Mouse (Mus musculus): ENCODE results near the gene Cyp4v3. TPM values are rescaled to one million over a fixed set of nuclear protein-coding genes. Genes with fewer than 3 reads are reported as not detected.
"Not testable (repeated sequence)": the region's sequence is repeated elsewhere in the genome, so short reads cannot be mapped to it uniquely, and the experiment has no call there.

Gene Cyp4v3
- polyA plus RNA-seq, 1 experiment from 2014 or later, result 1.4 TPM

GRCm38 (mm10) chr8:45329206-45329980, 3.6 kb downstream of the Cyp4v3 start:
- no peaks in the 10 kb centered on the region for H3K4me1 ChIP-seq (replicated peaks; ENCODE audit: control insufficient read depth, insufficient read depth, low read length)
- H3K9ac ChIP-seq (ENCODE audit: low read length), result no peak overlapping the region
- DNase-seq (ENCODE audit: low spot score), result peak; percentile 29
- H3K27ac ChIP-seq (ENCODE audit: low read depth), result no peak overlapping the region
- no peak overlapping the region for H3K4me3 ChIP-seq (ENCODE audit: low read depth, low read length)
- no peaks in the 10 kb centered on the region for H3K9me3 ChIP-seq (ENCODE audit: control insufficient read depth, low read length)
- H3K4me2 ChIP-seq (ENCODE audit: low read length), result no peak overlapping the region
- H3K27me3 ChIP-seq (replicated peaks; ENCODE audit: control insufficient read depth, insufficient read depth, low read length), result 0 out of 2 replicates have a peak, but pooled peaks cover 3% of the 10 kb centered on the region
- H3K36me3 ChIP-seq (ENCODE audit: control insufficient read depth, insufficient read depth, low read length), result no peaks in the 10 kb centered on the region
- ATAC-seq (replicated peaks; ENCODE audit: low FRiP score, low TSS enrichment, low read depth), result no peak
- 90% methylated on average over 6 of the region's 6 CpGs for WGBS

GRCm38 (mm10) chr8:45327076-45327475, 5.9 kb downstream of the Cyp4v3 start:
- not testable (repeated sequence) for H3K9ac ChIP-seq (ENCODE audit: low read length); H3K4me1 ChIP-seq (replicated peaks; ENCODE audit: control insufficient read depth, insufficient read depth, low read length); H3K36me3 ChIP-seq (ENCODE audit: control insufficient read depth, insufficient read depth, low read length); H3K4me3 ChIP-seq (ENCODE audit: low read depth, low read length); H3K27ac ChIP-seq (ENCODE audit: low read depth); H3K4me2 ChIP-seq (ENCODE audit: low read length); ATAC-seq (replicated peaks; ENCODE audit: low FRiP score, low TSS enrichment, low read depth); H3K27me3 ChIP-seq (replicated peaks; ENCODE audit: control insufficient read depth, insufficient read depth, low read length); DNase-seq (ENCODE audit: low spot score); H3K9me3 ChIP-seq (ENCODE audit: control insufficient read depth, low read length)

- 68% methylated on average over 4 of the region's 4 CpGs for WGBS
- Histone ChIP-seq H3K4me1 (replicated peaks; ENCODE audit: control insufficient read depth, insufficient read depth, low read length) (0 out of 2 replicates have a peak, but pooled peaks cover 5% of the 10 kb centered on the region), H3K4me2 (ENCODE audit: low read length) (no peak overlapping the region), H3K9ac (ENCODE audit: low read length) (no peak overlapping the region), H3K27ac (ENCODE audit: low read depth) (no peak overlapping the region), H3K4me3 (ENCODE audit: low read depth, low read length) (no peak overlapping the region), H3K36me3 (ENCODE audit: control insufficient read depth, insufficient read depth, low read length) (no peaks in the 10 kb centered on the region), H3K9me3 (ENCODE audit: control insufficient read depth, low read length) (no peaks in the 10 kb centered on the region), H3K27me3 (replicated peaks; ENCODE audit: control insufficient read depth, insufficient read depth, low read length) (no peaks in the 10 kb centered on the region)
- DNase-seq (ENCODE audit: low spot score) (no peak), ATAC-seq (replicated peaks; ENCODE audit: low FRiP score, low TSS enrichment, low read depth) (no peak)
Observed at GRCm38 (mm10) chr8:45324151-45324550, 8.9 kb downstream of the Cyp4v3 start.

- ATAC-seq (replicated peaks; ENCODE audit: low FRiP score, low TSS enrichment, low read depth) (no peak), DNase-seq (ENCODE audit: low spot score) (no peak)
- Histone ChIP-seq H3K27ac (ENCODE audit: low read depth) (no peak overlapping the region), H3K4me1 (replicated peaks; ENCODE audit: control insufficient read depth, insufficient read depth, low read length) (0 out of 2 replicates have a peak, but pooled peaks cover 5% of the 10 kb centered on the region), H3K9me3 (ENCODE audit: control insufficient read depth, low read length) (no peaks in the 10 kb centered on the region), H3K4me3 (ENCODE audit: low read depth, low read length) (no peak overlapping the region), H3K36me3 (ENCODE audit: control insufficient read depth, insufficient read depth, low read length) (no peaks in the 10 kb centered on the region), H3K9ac (ENCODE audit: low read length) (no peak overlapping the region), H3K4me2 (ENCODE audit: low read length) (no peak overlapping the region), H3K27me3 (replicated peaks; ENCODE audit: control insufficient read depth, insufficient read depth, low read length) (no peaks in the 10 kb centered on the region)
- 75% methylated on average over 2 of the region's 2 CpGs for WGBS
Observed at GRCm38 (mm10) chr8:45321365-45321764, 11.7 kb downstream of the Cyp4v3 start.

GRCm38 (mm10) chr8:45320930-45321329, 12.1 kb downstream of the Cyp4v3 start:
- 36% methylated on average over 1 of the region's 1 CpGs for WGBS
- no peak for ATAC-seq (replicated peaks; ENCODE audit: low FRiP score, low TSS enrichment, low read depth)
- DNase-seq (ENCODE audit: low spot score), result no peak
- H3K9me3 ChIP-seq (ENCODE audit: control insufficient read depth, low read length), result no peaks in the 10 kb centered on the region
- no peaks in the 10 kb centered on the region for H3K27me3 ChIP-seq (replicated peaks; ENCODE audit: control insufficient read depth, insufficient read depth, low read length)
- no peak overlapping the region for H3K9ac ChIP-seq (ENCODE audit: low read length)
- no peak overlapping the region for H3K27ac ChIP-seq (ENCODE audit: low read depth)
- 0 out of 2 replicates have a peak, but pooled peaks cover 5% of the 10 kb centered on the region for H3K4me1 ChIP-seq (replicated peaks; ENCODE audit: control insufficient read depth, insufficient read depth, low read length)
- no peaks in the 10 kb centered on the region for H3K36me3 ChIP-seq (ENCODE audit: control insufficient read depth, insufficient read depth, low read length)
- no peak overlapping the region for H3K4me2 ChIP-seq (ENCODE audit: low read length)
- H3K4me3 ChIP-seq (ENCODE audit: low read depth, low read length), result no peak overlapping the region

GRCm38 (mm10) chr8:45310967-45311366, 22.0 kb downstream of the Cyp4v3 start:
- 80% methylated on average over 4 of the region's 4 CpGs for WGBS
- no peak overlapping the region for H3K4me3 ChIP-seq (ENCODE audit: low read depth, low read length)
- H3K27ac ChIP-seq (ENCODE audit: low read depth), result no peak overlapping the region
- ATAC-seq (replicated peaks; ENCODE audit: low FRiP score, low TSS enrichment, low read depth) (no peak), DNase-seq (ENCODE audit: low spot score) (no peak)
- H3K9ac ChIP-seq (ENCODE audit: low read length), result no peak overlapping the region
- H3K27me3 ChIP-seq (replicated peaks; ENCODE audit: control insufficient read depth, insufficient read depth, low read length), result no peaks in the 10 kb centered on the region
- H3K4me1 ChIP-seq (replicated peaks; ENCODE audit: control insufficient read depth, insufficient read depth, low read length), result no peaks in the 10 kb centered on the region
- H3K36me3 ChIP-seq (ENCODE audit: control insufficient read depth, insufficient read depth, low read length), result no peaks in the 10 kb centered on the region
- H3K4me2 ChIP-seq (ENCODE audit: low read length), result no peak overlapping the region
- H3K9me3 ChIP-seq (ENCODE audit: control insufficient read depth, low read length), result no peaks in the 10 kb centered on the region

GRCm38 (mm10) chr8:45308366-45308765, 24.6 kb downstream of the Cyp4v3 start, which contains the start of gene Gm45753:
TSS of gene Gm45753 (minus strand) at chr8:45308466.
- ATAC-seq (replicated peaks; ENCODE audit: low FRiP score, low TSS enrichment, low read depth) (no peak), DNase-seq (ENCODE audit: low spot score) (no peak)
- no peak within 1 kb of the TSS for H3K4me2 ChIP-seq (ENCODE audit: low read length)
- no peaks in the 10 kb centered on the region for H3K4me1 ChIP-seq (replicated peaks; ENCODE audit: control insufficient read depth, insufficient read depth, low read length)
- H3K27ac ChIP-seq (ENCODE audit: low read depth), result no peak within 1 kb of the TSS
- no peaks in the 10 kb centered on the region for H3K36me3 ChIP-seq (ENCODE audit: control insufficient read depth, insufficient read depth, low read length)
- no peaks in the 10 kb centered on the region for H3K9me3 ChIP-seq (ENCODE audit: control insufficient read depth, low read length)
- no peaks in the 10 kb centered on the region for H3K27me3 ChIP-seq (replicated peaks; ENCODE audit: control insufficient read depth, insufficient read depth, low read length)
- no peak within 1 kb of the TSS for H3K9ac ChIP-seq (ENCODE audit: low read length)
- 82% methylated on average over 13 of the region's 13 CpGs for WGBS
- no peak within 1 kb of the TSS for H3K4me3 ChIP-seq (ENCODE audit: low read depth, low read length)

GRCm38 (mm10) chr8:45305479-45305878, 27.5 kb downstream of the Cyp4v3 start:
- no peak for ATAC-seq (replicated peaks; ENCODE audit: low FRiP score, low TSS enrichment, low read depth)
- Histone ChIP-seq H3K4me2 (ENCODE audit: low read length) (no peak overlapping the region), H3K36me3 (ENCODE audit: control insufficient read depth, insufficient read depth, low read length) (no peaks in the 10 kb centered on the region), H3K9ac (ENCODE audit: low read length) (no peak overlapping the region), H3K27ac (ENCODE audit: low read depth) (no peak overlapping the region), H3K4me3 (ENCODE audit: low read depth, low read length) (no peak overlapping the region), H3K4me1 (replicated peaks; ENCODE audit: control insufficient read depth, insufficient read depth, low read length) (no peaks in the 10 kb centered on the region), H3K27me3 (replicated peaks; ENCODE audit: control insufficient read depth, insufficient read depth, low read length) (no peaks in the 10 kb centered on the region), H3K9me3 (ENCODE audit: control insufficient read depth, low read length) (no peaks in the 10 kb centered on the region)
- DNase-seq (ENCODE audit: low spot score), result no peak
- WGBS, result 88% methylated on average over 1 of the region's 1 CpGs

- Histone ChIP-seq H3K27me3 (replicated peaks; ENCODE audit: control insufficient read depth, insufficient read depth, low read length) (no peaks in the 10 kb centered on the region), H3K4me3 (ENCODE audit: low read depth, low read length) (no peak overlapping the region), H3K9ac (ENCODE audit: low read length) (no peak overlapping the region), H3K4me1 (replicated peaks; ENCODE audit: control insufficient read depth, insufficient read depth, low read length) (no peaks in the 10 kb centered on the region), H3K36me3 (ENCODE audit: control insufficient read depth, insufficient read depth, low read length) (no peaks in the 10 kb centered on the region), H3K4me2 (ENCODE audit: low read length) (no peak overlapping the region), H3K9me3 (ENCODE audit: control insufficient read depth, low read length) (no peaks in the 10 kb centered on the region), H3K27ac (ENCODE audit: low read depth) (no peak overlapping the region)
- no peak for DNase-seq (ENCODE audit: low spot score)
- 88% methylated on average over 3 of the region's 3 CpGs for WGBS
- ATAC-seq (replicated peaks; ENCODE audit: low FRiP score, low TSS enrichment, low read depth), result no peak
Observed at GRCm38 (mm10) chr8:45304354-45304753, 28.7 kb downstream of the Cyp4v3 start.

Data from intestine, embryonic 14.5 days (tissue).